Mouse (Mus musculus): ENCODE measurements around the gene Mllt1.

Gene Mllt1

DNA sequence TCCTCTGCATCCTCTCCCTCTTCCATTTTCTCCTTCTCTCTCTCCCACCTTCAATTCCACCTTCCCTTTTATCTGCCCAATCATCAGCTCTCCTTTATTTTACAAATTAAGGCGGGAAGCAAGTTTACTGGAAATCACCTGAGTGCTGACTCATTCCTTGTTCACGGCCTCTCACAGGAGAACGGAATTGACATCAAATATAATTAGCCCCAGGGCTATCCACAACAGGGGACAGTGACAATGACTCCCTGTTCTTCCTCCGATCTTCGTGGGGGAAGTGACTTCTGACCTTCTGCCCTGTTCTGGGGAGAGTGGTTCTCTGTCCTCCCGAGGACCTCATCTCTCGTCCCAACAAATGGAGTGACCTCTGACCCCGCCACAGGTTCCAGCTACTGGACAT lies 58.2 kb downstream of the Mllt1 start:
- DNase-seq = no peak

- no peak for DNase-seq
Observed at GRCm38 (mm10) chr17:56876465-56876864, 58.8 kb downstream of the Mllt1 start.

DNA sequence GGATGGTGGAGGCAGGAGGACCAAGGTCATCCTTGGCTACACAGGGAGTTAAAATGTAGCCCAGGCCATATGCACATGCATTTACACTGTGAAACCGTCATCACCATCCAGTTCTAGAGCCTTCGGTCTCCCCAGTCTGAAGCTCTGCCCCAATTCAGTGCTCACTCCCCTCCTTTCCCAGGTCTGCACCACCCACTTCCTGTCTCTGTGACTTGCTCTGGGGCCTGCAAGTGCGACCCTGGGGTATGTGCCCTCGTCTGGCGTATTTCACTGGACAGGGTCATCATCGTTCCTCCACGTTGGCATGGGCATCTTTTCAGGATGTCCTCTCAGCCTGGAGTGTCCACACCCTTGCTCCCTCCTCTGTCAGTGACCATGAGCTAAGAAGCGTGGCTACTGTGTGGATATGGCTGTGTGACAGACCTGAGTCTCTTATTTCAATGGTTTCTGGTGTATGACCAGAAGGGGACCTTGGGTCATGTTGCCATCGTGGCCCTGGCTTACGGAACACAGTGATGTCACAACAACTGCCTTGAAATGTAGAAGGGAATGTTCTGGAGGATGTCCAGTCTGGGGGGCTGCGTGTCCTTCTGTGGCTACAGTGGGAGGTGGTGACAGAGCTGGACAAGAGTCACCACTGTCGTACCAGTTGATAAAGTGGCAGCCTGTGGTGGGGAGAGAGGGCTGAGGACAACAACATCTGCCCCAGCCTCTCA lies 60.1 kb downstream of the Mllt1 start, which contains the start of gene 1700061G19Rik:
Gene 1700061G19Rik (plus strand): TSS at position 542 of the 716 bp plus-strand sequence.
- no peak for DNase-seq

DNA sequence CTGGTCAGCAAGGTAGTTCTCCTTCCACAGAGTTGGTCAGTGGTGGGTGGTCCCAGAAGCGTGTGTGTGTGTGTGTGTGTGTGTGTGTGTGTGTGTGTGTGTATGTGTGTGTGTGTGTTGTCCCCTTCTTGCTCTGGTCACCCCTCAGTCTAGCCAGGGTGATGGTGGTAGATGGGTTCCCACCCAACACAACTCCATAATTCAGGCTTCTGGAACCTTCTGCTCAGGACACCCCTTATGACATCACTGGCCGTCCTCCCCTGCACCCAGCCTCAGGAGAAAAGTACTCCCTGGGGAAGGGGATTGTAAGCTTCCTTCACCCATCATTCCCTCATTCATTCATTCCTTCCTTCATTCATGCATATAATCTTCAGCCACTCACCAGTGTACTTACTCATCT lies 61.0 kb downstream of the Mllt1 start, which contains the start of gene Acsbg2:
Gene Acsbg2 (minus strand): TSS at position 211 of the 400 bp plus-strand sequence.
- no peak for DNase-seq

DNA sequence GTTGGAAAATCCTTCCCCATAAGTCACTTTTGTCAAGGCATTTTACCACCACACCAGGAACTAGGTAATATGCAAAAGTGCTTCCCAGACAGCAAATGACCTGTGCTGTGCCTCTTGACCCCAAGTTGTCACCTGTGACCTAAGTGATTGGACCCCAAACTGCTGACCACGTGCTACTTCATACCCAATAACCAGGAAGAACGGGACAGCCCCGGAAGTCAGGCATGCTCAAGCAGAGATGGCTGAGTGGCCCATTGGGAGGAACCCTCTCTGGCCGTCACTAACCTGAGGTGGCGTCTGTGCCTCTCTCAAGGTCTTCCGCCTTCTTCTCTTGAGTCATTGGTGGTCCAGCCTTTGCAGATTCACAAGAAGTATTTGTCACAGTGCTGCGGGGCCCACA lies 62.7 kb downstream of the Mllt1 start:
- DNase-seq = no peak

DNA sequence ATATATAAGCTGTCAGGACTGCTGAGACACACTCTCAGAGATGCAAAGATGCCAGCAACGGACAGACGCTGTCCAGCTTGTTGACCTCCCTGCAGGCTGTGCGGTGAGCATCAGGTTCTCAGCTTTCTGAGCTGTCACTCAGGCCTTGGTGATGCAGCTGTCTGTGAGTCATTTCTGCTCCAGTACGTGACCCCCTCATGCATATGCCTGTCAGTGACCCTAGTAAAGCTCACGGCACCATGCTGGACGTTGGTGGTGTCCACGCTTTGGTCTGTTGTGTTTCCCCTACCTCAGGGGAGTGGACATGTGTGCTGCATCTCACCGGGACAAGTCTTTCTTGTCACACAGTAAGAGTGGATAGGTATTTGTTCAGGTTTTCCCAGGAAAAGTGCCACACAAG lies 63.4 kb downstream of the Mllt1 start:
- no peak for DNase-seq

DNA sequence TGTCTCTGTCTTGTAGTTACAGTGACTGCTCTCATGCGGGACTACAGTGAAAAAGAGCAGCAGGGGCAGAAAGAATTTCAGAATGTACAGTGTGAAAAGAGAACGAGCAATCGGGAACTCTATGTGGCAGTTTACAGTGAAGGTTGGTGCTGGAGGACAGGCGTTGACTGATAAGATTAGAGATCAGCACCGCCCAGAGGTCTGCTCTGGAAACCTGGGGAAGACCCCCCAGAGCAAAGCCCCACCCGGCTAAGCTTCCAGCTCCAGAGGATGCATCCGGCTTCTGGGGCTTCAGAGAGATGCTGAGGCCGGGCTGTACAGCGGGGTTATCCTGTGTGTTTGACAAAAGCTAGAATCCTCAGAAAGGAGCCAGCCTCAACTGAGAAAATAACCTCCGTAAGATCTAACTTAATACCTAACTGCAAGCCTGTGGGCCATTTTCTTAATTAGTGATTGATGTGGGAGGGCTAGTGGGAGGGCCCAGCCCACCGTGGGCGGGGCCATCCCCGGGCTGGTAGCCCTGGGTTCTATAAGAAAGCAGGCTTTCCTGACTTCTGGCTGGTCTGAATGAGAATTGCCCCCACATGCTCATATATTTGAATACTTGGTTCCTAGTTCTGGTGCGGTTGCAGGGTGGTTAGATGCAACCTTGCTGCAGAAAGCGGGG lies 64.8 kb downstream of the Mllt1 start:
- DNase-seq = no peak

DNA sequence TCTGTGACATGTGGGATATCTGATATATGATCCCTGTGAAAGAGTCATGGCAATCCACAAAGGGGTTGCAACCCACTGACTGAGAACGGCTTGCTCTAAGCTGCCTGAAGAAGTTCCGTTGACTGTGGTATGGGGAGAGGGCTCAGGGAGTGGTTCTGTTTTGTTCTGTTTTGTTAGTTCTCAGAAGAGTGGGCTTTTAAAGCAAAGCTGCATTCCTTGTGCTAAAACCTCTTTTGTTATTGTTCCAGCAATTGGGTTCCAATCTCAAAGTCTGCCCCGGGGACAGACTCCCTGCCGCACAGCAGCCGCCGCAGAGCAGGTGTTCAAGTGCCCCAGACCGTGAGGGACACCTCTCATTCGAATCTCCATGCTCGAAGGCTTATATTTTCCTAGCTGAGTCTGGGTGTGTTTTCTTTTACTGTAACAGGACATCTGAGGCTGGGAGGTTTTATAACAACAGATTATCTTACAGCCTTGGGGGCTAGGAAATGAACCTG lies 65.7 kb downstream of the Mllt1 start:
- no peak for DNase-seq

GRCm38 (mm10) chr17:56866071-56866470 lies 69.1 kb downstream of the Mllt1 start:
- no peak for DNase-seq

DNA sequence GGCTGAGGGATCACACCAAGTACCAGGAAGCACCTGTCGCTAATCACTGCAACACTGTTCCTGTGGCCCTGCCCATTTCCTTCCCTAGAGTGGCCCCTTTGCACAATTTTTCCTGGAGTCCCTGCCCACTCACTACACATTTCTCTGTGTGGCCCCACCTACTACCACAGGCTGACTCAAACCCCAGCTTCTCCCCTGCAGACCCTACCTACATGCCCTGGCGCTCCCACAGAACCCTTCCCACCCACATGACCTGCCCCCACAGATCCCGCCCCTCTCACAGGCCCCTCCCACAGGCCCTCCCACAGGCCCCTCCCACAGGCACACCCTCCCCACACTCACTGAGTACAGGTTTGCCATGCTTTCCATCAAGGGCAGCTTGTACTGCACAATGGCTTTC lies 74.0 kb downstream of the Mllt1 start:
- no peak for DNase-seq

DNA sequence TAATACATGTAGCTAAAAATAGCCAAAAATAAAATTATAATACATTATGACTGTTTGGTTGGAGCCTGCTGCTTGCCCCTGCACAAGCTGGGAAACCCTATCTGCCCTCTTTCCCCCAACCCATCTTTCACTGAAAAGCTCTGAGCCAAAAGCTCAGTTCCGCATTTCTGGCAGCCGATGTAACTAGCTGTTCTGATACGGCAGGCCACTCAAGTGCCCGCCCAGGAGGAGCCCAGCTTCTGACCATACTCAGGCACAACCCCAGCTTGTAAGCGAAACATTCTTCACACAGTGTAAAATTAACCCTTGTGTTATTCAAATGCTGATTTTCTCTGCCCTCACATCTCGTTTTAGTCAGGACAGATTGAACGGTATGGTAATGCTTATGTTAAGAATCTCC lies 76.3 kb downstream of the Mllt1 start:
- DNase-seq = no peak

GRCm38 (mm10) chr17:56858216-56858615 lies 77.0 kb downstream of the Mllt1 start:
- peak; percentile 72 for DNase-seq

DNA sequence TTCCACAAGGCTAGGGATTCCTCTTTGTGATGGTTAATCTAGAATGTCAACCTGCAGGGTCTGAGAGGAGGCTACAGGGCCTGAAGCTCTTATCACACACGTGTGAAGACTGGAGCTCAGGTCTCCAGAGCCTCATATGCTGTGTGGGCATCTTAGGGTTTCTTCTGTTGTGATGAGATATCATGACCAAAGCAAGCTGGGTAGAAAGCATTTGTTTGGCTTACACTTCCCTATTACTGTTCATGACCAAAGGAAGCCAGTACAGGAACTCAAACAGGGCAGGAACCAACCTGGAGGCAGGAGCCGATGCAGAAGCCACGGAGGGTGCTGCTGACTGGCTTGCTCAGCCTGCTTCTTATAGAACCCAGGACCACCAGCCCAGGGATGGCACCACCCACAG lies 79.8 kb downstream of the Mllt1 start:
- DNase-seq = no peak

DNA sequence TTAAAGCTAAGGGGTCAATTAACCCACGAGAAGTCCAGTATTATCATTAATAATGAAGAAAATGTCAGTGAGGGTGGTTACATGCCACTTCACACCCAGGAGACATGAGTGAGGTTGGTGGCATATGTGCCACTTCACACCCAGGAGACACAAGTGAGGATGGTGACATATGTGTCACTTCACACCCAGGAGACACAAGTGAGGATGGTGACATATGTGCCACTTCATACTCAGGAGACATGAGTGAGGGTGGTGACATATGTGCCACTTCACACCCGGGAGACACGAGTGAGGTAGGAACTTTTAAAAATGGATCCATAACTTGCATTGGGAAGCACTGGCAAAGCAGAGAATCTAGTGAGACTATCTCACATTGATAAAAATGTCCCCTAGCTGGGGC lies 84.0 kb downstream of the Mllt1 start:
- DNase-seq = no peak

- no peak for DNase-seq
Observed at GRCm38 (mm10) chr17:56849710-56850109, 85.5 kb downstream of the Mllt1 start.

- no peak for DNase-seq
Observed at GRCm38 (mm10) chr17:56848785-56849184, 86.4 kb downstream of the Mllt1 start.

DNA sequence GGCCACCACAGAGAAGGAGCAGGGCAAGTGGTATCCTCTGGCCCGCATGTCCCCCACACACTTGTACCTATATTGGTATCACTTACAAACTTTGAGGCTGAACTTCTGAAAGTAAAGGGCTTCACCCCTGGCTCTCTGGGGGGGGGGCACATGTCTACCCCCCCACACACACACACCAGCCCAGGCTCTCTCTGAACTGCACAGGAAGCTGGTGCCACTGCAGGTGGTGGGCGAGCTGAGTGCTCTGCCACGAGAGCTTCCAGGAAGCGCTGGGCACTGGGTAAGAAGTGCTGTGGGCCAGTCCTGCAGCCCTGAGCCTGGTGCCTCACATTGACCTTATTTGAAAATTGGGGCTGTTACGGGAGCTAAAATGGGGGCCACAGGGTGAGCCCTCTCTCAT lies 91.5 kb downstream of the Mllt1 start:
- no peak for DNase-seq

All from kidney, adult 9 months (tissue).